Mouse (Mus musculus) CH12.LX (cell line): ENCODE measurements around the gene Cenpb. TPM values are rescaled to one million over a fixed set of nuclear protein-coding genes. Genes with fewer than 3 reads are reported as not detected.

Experiments
- DNase-seq: peaks from one replicate; pipeline ENCODE4 v3.0.0-alpha.2; 2013; ENCODE audit errors: extremely low read depth
- H3K27ac ChIP-seq: 2 replicates; pipeline ENCODE4 v1.5.1; 2012; ENCODE audit warnings: low read depth, mild to moderate bottlenecking, control low read depth, moderate library complexity; ENCODE audit not compliant: insufficient read depth
- H3K27me3 ChIP-seq: replicated peaks from 2 replicates; pipeline ENCODE3; 2012; ENCODE audit warnings: inconsistent platforms
- H3K36me3 ChIP-seq, 2 experiments: replicated peaks in 1 of 2; 2 replicates each; pipeline versions ENCODE3 to v1.6.1; 2012; ENCODE audit warnings: inconsistent platforms in 1 of 2, low read length in 1 of 2, mild to moderate bottlenecking in 1 of 2, mixed read lengths in 1 of 2, moderate library complexity in 1 of 2; ENCODE audit not compliant: control insufficient read depth in 1 of 2, insufficient read depth in 1 of 2
- H3K4me1 ChIP-seq, 2 experiments: 2 replicates each; pipeline ENCODE4 v1.6.1; 2012; ENCODE audit warnings: inconsistent platforms in 1 of 2, moderate library complexity in 1 of 2; ENCODE audit not compliant: insufficient read depth in 2 of 2, control insufficient read depth in 1 of 2
- H3K4me2 ChIP-seq: 2 replicates; pipeline ENCODE4 v1.6.1; 2012; ENCODE audit warnings: low read depth, mild to moderate bottlenecking, control low read depth; ENCODE audit not compliant: poor library complexity, insufficient read depth, severe bottlenecking
- H3K4me3 ChIP-seq, 3 experiments: fragments of 150-350 bp in 1 of 3; sonication (generic) in 1 of 3; replicated peaks in 1 of 3; 2 replicates each; pipeline versions ENCODE3 to v1.5.1; 2011 to 2012; ENCODE audit warnings: low read depth in 2 of 3, low read length in 2 of 3, mild to moderate bottlenecking in 2 of 3, moderate library complexity in 2 of 3, control low read depth in 1 of 3, improper control_type of control experiment in 1 of 3, inconsistent platforms in 1 of 3, mixed read lengths in 1 of 3; ENCODE audit not compliant: poor library complexity in 1 of 3
- H3K79me2 ChIP-seq: replicated peaks from 2 replicates; pipeline ENCODE4 v1.6.1; 2012; ENCODE audit warnings: mild to moderate bottlenecking, moderate library complexity; ENCODE audit not compliant: control insufficient read depth, poor library complexity, insufficient read depth, severe bottlenecking; ENCODE audit errors: extremely low read depth
- H3K9ac ChIP-seq: 2 replicates; pipeline ENCODE4 v1.6.1; 2012; ENCODE audit warnings: low read depth, mild to moderate bottlenecking, control low read depth, moderate library complexity; ENCODE audit not compliant: insufficient read depth
- H3K9me3 ChIP-seq: replicated peaks from 2 replicates; pipeline ENCODE3; 2012; ENCODE audit warnings: low read length, inconsistent platforms, mixed read lengths
- CHD1 ChIP-seq: IDR thresholded peaks from 2 replicates; pipeline ENCODE4 v1.6.1; 2012; ENCODE audit warnings: low read depth, low read length, improper control_type of control experiment, inconsistent platforms
- CHD2 ChIP-seq: IDR thresholded peaks from 2 replicates; pipeline ENCODE4 v1.6.1; 2011; ENCODE audit warnings: low read length, improper control_type of control experiment
- CTCF ChIP-seq, 2 experiments: IDR thresholded peaks in 1 of 2; conservative IDR thresholded peaks in 1 of 2; 2 replicates each; pipeline ENCODE4 v1.5.1; 2011 to 2012; ENCODE audit warnings: low read depth in 2 of 2, low read length in 2 of 2, improper control_type of control experiment in 1 of 2, inconsistent platforms in 1 of 2, mild to moderate bottlenecking in 1 of 2, moderate library complexity in 1 of 2
- E2F4 ChIP-seq: IDR thresholded peaks from 2 replicates; pipeline ENCODE4 v1.6.1; 2011; ENCODE audit warnings: low read depth, low read length, improper control_type of control experiment; ENCODE audit not compliant: insufficient replicate concordance
- ELF1 ChIP-seq: IDR thresholded peaks from 2 replicates; pipeline ENCODE4 v1.6.1; 2014; ENCODE audit warnings: low read depth, mild to moderate bottlenecking, inconsistent platforms, low read length, improper control_type of control experiment
- ETS1 ChIP-seq: conservative IDR thresholded peaks from 2 replicates; pipeline ENCODE4 v1.6.1; 2012; ENCODE audit warnings: low read depth, mild to moderate bottlenecking, inconsistent platforms, low read length, improper control_type of control experiment, moderate library complexity
- GABPA ChIP-seq: IDR thresholded peaks from 2 replicates; pipeline ENCODE4 v1.6.1; 2012; ENCODE audit warnings: low read depth, low read length, improper control_type of control experiment, inconsistent platforms; ENCODE audit not compliant: insufficient replicate concordance
- HCFC1 ChIP-seq: IDR thresholded peaks from 2 replicates; pipeline ENCODE4 v1.6.1; 2012; ENCODE audit warnings: low read depth, mild to moderate bottlenecking, inconsistent platforms, low read length, improper control_type of control experiment
- IRF4 ChIP-seq: IDR thresholded peaks from 2 replicates; pipeline ENCODE4 v1.6.1; 2014; ENCODE audit warnings: low read depth, mild to moderate bottlenecking, inconsistent platforms, low read length, improper control_type of control experiment
- JUND ChIP-seq: conservative IDR thresholded peaks from 2 replicates; pipeline ENCODE4 v1.6.1; 2011; ENCODE audit warnings: low read depth, low read length, improper control_type of control experiment
- KAT2A ChIP-seq: IDR thresholded peaks from 2 replicates; pipeline ENCODE4 v1.6.1; 2012; ENCODE audit warnings: low read length, improper control_type of control experiment, inconsistent platforms; ENCODE audit not compliant: insufficient replicate concordance
- MAFK ChIP-seq: IDR thresholded peaks from 2 replicates; pipeline ENCODE4 v1.6.1; 2011; ENCODE audit warnings: low read length, improper control_type of control experiment; ENCODE audit not compliant: insufficient replicate concordance
- MAX ChIP-seq: IDR thresholded peaks from 2 replicates; pipeline ENCODE4 v1.6.1; 2011; ENCODE audit warnings: low read length, improper control_type of control experiment
- MAZ ChIP-seq: IDR thresholded peaks from 2 replicates; pipeline ENCODE4 v1.6.1; 2012; ENCODE audit warnings: low read depth, mild to moderate bottlenecking, inconsistent platforms, low read length, improper control_type of control experiment, moderate library complexity
- MEF2A ChIP-seq: IDR thresholded peaks from 2 replicates; pipeline ENCODE4 v1.6.1; 2014; ENCODE audit warnings: low read depth, mild to moderate bottlenecking, inconsistent platforms, low read length, improper control_type of control experiment, borderline replicate concordance
- MXI1 ChIP-seq: IDR thresholded peaks from 2 replicates; pipeline ENCODE4 v1.6.1; 2011; ENCODE audit warnings: mild to moderate bottlenecking, low read depth, low read length, improper control_type of control experiment
- MYC ChIP-seq: IDR thresholded peaks from 2 replicates; pipeline ENCODE4 v1.6.1; 2011; ENCODE audit warnings: low read depth, mild to moderate bottlenecking, improper control_type of control experiment, low read length
- NELFE ChIP-seq: IDR thresholded peaks from 2 replicates; pipeline ENCODE4 v1.6.1; 2011; ENCODE audit warnings: low read depth, low read length, improper control_type of control experiment
- RAD21 ChIP-seq: IDR thresholded peaks from 2 replicates; pipeline ENCODE4 v1.6.1; 2011; ENCODE audit warnings: low read depth, mild to moderate bottlenecking, low read length, improper control_type of control experiment, moderate library complexity
- SIN3A ChIP-seq: IDR thresholded peaks from 2 replicates; pipeline ENCODE4 v1.6.1; 2012; ENCODE audit warnings: low read length, improper control_type of control experiment, inconsistent platforms
- SMC3 ChIP-seq: IDR thresholded peaks from 2 replicates; pipeline ENCODE4 v1.6.1; 2011; ENCODE audit warnings: low read depth, low read length, improper control_type of control experiment
- TBP ChIP-seq: conservative IDR thresholded peaks from 2 replicates; pipeline ENCODE4 v1.6.1; 2011; ENCODE audit warnings: low read depth, low read length, improper control_type of control experiment
- TCF12 ChIP-seq: IDR thresholded peaks from 2 replicates; pipeline ENCODE4 v1.6.1; 2014; ENCODE audit warnings: low read depth, mild to moderate bottlenecking, inconsistent platforms, low read length, improper control_type of control experiment
- UBTF ChIP-seq: IDR thresholded peaks from 2 replicates; pipeline ENCODE4 v1.6.1; 2012; ENCODE audit warnings: low read depth, mild to moderate bottlenecking, inconsistent platforms, low read length, improper control_type of control experiment, moderate library complexity
- USF2 ChIP-seq: conservative IDR thresholded peaks from 2 replicates; pipeline ENCODE4 v1.6.1; 2011; ENCODE audit warnings: low read depth, low read length, improper control_type of control experiment
- ZC3H11A ChIP-seq: IDR thresholded peaks from 2 replicates; pipeline ENCODE4 v1.6.1; 2012; ENCODE audit warnings: low read depth, mild to moderate bottlenecking, inconsistent platforms, low read length, improper control_type of control experiment
- ZKSCAN1 ChIP-seq: IDR thresholded peaks from 2 replicates; pipeline ENCODE4 v1.6.1; 2012; ENCODE audit warnings: low read depth, inconsistent platforms, low read length, improper control_type of control experiment, borderline replicate concordance
- ZMIZ1 ChIP-seq: IDR thresholded peaks from 2 replicates; pipeline ENCODE4 v1.6.1; 2012; ENCODE audit warnings: low read depth, mild to moderate bottlenecking, inconsistent platforms, low read length, improper control_type of control experiment
- ZNF384 ChIP-seq: IDR thresholded peaks from 2 replicates; pipeline ENCODE4 v1.6.1; 2012; ENCODE audit warnings: low read depth, low read length, improper control_type of control experiment, inconsistent platforms
- dilution Hi-C: fragments of 300-500 bp; cut with MboI; formaldehyde crosslinking; loops from 2 replicates; pipeline ENCODE4 v1.14.3; 2020; ENCODE audit warnings: low sequenced_read_pairs; ENCODE audit not compliant: extremely low pct_unique_long_range_greater_than_20kb, extremely low pct_ligation_motif_present
- in situ Hi-C: fragments of 300-500 bp; cut with MboI; formaldehyde crosslinking; loops from 3 replicates; pipeline ENCODE4 v1.14.3; 2019; ENCODE audit warnings: low sequenced_read_pairs, low pct_ligation_motif_present, low pct_unique_long_range_greater_than_20kb, mixed read lengths
- polyA plus RNA-seq: library from polyadenylated mRNA; unstranded; fragments of >175 nt; gene quantifications from 2 replicates; pipeline ENCODE4 v1.2.1, GENCODE M21; 2012; ENCODE audit warnings: low read depth; ENCODE audit not compliant: insufficient read length
- total RNA-seq, 2 experiments: library from RNA; depleted of rRNA; stranded (reverse); fragments of 300-350 nt in 1 of 2; fragments of >200 nt in 1 of 2; gene quantifications; 2 replicates each; pipeline ENCODE4 v1.2.3; 2012 to 2014

The Cenpb gene
- total and polyA plus RNA-seq, 3 experiments, result 18.1 to 26.6 (median 24.4) TPM

GRCm38 (mm10) chr2:131211026-131211615, 31.3 kb upstream of the Cenpb start:
- H3K4me1 ChIP-seq, result peaks cover 6 to 14% of the 10 kb centered on the region in 2 experiments; a peak in 3 of 4 replicates
- peak overlapping the region; percentile 78 for H3K4me2 ChIP-seq
- no peaks in the 10 kb centered on the region for H3K27me3 ChIP-seq
- H3K9me3 ChIP-seq, result no peaks in the 10 kb centered on the region
- no peaks in the 10 kb centered on the region for H3K79me2 ChIP-seq
- in situ Hi-C loops (no loop called here), dilution Hi-C loops (no loop called here)
- no peak overlapping the region for H3K27ac ChIP-seq
- peaks cover 7 to 24% of the 10 kb centered on the region in 2 experiments for H3K36me3 ChIP-seq
- peak overlapping the region; percentile 84 for H3K9ac ChIP-seq
- no peak for DNase-seq
- TF ChIP-seq ZNF384 (0 out of 2 replicates have a peak, but pooled peaks have one; percentile 48), CHD2 (no peak)
- H3K4me3 ChIP-seq, result peak overlapping the region; percentile 76 to 89 (median 79)

- dilution Hi-C loops (no loop called here), in situ Hi-C loops (no loop called here)
- Histone ChIP-seq H3K79me2 (no peaks in the 10 kb centered on the region), H3K27ac (peak overlapping the region; percentile 45), H3K4me1 (peaks cover 6 to 14% of the 10 kb centered on the region in 2 experiments; a peak in 3 of 4 replicates), H3K9me3 (no peaks in the 10 kb centered on the region), H3K9ac (peak overlapping the region; percentile 84), H3K4me3 (peak overlapping the region; percentile 76 to 89 (median 79)), H3K27me3 (no peaks in the 10 kb centered on the region), H3K36me3 (peaks cover 7 to 24% of the 10 kb centered on the region in 2 experiments), H3K4me2 (peak overlapping the region; percentile 78)
- peak; percentile 90 for DNase-seq
- peak; percentile 38; the same call in 1 of the 2 replicates for TF ChIP-seq ZMIZ1
- peak; percentile 41; the same call in 1 of the 2 replicates for TF ChIP-seq MYC
- peak; percentile 80 for TF ChIP-seq CHD2
- TF ChIP-seq MAX, result peak; percentile 85; the same call in 1 of the 2 replicates
- peak; percentile 100 for TF ChIP-seq HCFC1
- TF ChIP-seq ELF1, result peak; percentile 81
- TF ChIP-seq NELFE, result peak; percentile 64
- peak; percentile 91 for TF ChIP-seq SMC3
- TF ChIP-seq KAT2A, result peak; percentile 97
- TF ChIP-seq UBTF, result peak; percentile 83
- TF ChIP-seq RAD21, result peak; percentile 63
- no peak for TF ChIP-seq JUND
- TF ChIP-seq GABPA, result peak; percentile 89; the same call in 1 of the 2 replicates
- TF ChIP-seq USF2, result no peak
- TF ChIP-seq TBP, result 0 out of 2 replicates have a peak, but pooled peaks have one; percentile 40
- peak; percentile 60 for TF ChIP-seq TCF12
- TF ChIP-seq SIN3A, result peak; percentile 94
- TF ChIP-seq E2F4, result no peak
- peak; percentile 66 for TF ChIP-seq MEF2A
- TF ChIP-seq CHD1, result no peak
- TF ChIP-seq MAFK, result no peak
- TF ChIP-seq ETS1, result peak; percentile 57
- peak; percentile 74 for TF ChIP-seq IRF4
- TF ChIP-seq CTCF (conservative IDR thresholded peaks at IDR 0.05 in 1 of 2, IDR thresholded peaks at IDR 0.05 in 1 of 2; ENCODE audit: low read depth in 2 of 2, low read length in 2 of 2), result peak; percentile 63 to 97
- peak; percentile 53; the same call in 1 of the 2 replicates for TF ChIP-seq MAZ
- TF ChIP-seq ZC3H11A, result no peak
- peak; percentile 80 for TF ChIP-seq MXI1
- TF ChIP-seq ZKSCAN1, result no peak
These were observed 30.3 kb upstream of the Cenpb start for GRCm38 (mm10) chr2:131209969-131210792.
